Mouse (Mus musculus): ENCODE results near the gene Ubap2.
A peak's percentile ranks its signal among the peaks of the same experiment; 100 is the strongest.

Ubap2 gene

DNA sequence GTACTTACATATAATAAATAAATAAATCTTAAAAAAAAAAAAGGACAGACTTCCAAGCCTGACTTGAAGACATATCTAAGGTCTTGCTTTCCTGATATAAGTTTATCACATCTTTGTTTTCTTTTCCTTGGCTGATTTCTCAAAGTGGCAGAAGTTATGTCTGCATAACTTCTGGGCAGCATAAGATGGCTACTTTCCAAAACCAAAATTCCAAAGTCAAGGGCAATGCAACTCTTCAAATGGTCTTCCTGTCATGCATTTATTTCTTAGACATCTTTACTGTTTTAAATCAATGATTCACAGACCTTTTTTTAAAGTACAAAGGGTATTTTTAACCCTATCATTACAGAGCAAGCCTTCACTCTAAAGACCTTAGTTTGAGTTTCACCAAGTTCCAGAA lies 14.3 kb downstream of the Ubap2 start:
- DNase-seq (ENCODE audit: low spot score), result no peak

DNA sequence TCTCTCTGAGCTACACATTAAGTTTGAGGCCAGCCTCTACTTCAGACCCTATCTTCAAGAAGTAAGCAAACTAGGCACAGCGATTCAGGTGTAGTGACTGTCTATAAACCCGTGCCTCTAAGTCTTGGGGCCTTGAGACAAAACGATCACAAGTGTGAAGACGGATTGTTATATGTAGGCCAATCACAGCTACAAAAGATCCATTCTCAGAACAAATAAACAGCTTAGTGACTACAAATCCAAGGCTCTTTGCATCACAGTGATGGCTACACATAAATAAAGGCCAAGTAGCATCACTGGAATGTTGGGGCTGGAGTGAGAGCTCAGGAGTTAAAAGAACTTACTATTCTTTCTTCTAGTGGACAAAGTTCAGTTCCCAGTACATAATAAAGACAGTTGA lies 15.9 kb downstream of the Ubap2 start:
- DNase-seq (ENCODE audit: low spot score), result no peak

DNA sequence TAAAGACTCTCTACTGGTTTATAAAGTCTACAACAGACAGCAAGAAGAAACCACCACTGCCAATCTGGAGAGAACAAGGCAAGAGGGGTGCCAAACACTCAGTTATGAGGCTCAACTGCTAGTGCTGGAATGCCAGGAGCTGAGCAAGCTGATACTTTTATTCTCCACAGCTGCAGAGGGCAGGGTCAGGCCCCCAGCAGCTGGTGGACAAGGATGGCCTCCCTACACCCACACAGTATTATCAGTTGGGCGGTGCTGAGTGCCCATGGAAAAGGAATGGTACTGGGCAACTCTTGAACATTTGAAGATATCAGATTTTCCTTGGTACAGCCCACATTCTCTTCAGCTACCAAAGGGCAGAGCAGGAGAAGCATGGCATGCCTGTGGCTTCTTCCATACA lies 17.2 kb downstream of the Ubap2 start:
- no peak for DNase-seq (ENCODE audit: low spot score)

DNA sequence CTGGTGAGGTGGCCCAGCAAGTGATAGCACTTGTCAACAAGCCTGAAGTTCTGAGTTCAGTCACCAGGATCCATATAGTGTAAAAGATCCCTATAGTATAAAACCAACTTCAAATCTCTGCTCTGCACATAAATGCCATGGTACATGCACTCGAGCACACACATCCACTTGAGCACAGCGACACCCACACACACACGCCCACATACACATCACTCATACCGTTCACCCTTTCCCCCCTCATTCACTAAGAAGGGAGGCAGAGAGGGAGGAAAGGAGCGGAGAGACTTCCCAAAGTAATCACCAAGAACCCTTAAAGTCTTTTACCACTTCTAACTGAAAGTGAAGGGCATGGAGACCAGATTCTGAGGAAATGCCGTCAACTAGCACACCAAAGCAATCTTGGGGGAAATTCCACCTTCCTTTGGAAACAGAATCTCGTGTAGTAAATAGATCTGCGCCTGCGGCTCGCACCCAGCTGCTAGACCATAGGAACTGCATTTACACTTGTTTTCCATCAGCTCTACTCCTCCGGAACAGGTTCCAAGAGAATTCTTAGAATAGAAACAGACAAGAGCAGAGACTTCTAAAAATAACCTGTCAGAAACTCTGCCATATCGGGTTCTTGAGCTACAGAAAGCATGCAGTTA lies 19.3 kb downstream of the Ubap2 start:
- no peak for DNase-seq (ENCODE audit: low spot score)

DNA sequence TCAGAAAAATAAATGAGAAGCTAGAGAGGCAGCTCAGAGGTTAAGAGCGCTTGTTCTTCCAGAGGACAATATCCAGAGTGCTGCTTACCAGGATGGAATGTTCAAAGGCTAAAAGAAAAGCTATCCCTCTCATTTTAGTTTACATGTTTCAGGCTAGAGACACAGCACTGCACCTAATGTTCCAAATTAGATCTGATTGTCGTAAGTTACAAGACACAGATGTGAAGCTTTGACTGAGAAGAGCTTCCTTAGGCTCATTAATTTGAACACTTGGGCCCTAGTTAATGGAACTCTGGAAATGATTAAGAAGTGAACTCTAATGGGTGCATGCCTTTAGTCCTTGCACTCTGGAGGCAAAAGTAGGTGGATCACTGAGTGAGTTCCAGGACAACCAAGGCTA lies 21.2 kb downstream of the Ubap2 start:
- DNase-seq (ENCODE audit: low spot score), result no peak

DNA sequence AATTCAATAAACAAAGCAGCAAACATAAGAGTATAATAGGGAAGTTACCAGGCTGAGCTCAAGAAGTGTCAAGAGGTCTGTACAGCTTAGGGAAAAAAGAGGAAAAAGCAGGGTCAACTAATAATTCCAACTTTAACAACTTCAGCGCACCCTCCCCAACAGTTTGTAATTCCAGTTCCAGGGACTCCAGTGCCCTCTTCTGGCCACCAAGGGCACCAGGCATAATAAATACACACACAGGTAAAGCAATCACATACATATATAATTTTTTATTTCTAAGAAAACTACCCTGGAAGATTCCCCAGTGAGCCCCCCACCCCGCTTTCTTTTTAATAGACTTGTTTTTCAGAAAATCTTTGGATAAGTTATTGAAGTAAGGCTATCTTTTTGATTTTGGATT lies 29.5 kb downstream of the Ubap2 start:
- no peak for DNase-seq (ENCODE audit: low spot score)

DNA sequence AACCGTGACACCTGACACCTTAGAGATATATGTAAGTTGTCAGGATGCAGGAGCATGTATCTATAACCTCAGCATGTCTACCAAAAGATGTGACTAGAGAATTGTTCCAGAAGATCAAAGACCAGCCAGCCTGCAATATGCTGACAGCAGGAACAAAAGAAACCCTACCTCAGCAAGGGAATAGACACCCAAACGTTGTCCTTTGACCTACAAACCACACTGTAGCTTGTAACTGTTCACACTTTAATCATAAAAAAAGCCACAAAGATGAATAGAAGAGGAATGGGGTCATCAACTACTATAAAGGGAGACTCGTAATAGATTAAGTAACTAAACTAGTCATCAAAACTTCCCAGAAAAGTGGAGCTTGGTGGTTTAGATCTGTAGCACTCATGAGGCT lies 34.0 kb downstream of the Ubap2 start:
- DNase-seq (ENCODE audit: low spot score), result no peak

DNA sequence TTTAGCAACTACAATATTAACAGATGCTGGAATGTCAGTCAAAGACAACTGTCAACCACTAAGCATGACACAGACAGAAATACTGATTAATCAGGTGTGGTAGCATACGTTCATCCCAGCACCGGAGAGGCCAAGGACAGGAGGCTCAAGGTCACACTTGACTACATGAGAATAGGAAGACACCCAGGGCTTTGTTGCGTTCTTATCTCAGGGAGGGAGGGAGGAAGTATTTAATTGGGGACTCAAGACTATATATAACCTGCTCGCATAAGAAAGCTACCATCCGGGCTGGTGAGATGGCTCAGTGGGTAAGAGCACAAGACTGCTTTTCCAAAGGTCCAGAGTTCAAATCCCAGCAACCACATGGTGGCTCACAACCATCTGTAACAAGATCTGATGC lies 39.3 kb downstream of the Ubap2 start:
- no peak for DNase-seq (ENCODE audit: low spot score)

DNA sequence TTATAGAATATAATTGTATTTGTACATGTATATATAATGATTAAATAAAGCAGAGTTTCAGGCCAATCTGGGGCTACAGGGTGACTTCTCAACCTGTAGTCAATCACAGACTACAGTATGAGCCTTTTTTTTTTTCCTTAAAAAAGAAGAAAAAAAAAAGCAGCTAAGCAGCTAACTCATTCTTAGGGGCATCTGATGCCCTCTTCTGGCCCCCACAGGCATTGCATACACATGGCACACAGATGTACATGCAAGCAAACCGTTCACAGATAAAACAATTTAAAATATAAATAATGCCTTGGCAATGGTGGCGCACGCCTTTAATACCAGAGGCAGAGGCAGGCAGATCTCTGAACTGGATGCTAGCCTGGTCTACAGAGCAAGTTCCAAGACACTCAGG lies 48.6 kb downstream of the Ubap2 start:
- peak; percentile 58 for DNase-seq (ENCODE audit: low spot score)

DNA sequence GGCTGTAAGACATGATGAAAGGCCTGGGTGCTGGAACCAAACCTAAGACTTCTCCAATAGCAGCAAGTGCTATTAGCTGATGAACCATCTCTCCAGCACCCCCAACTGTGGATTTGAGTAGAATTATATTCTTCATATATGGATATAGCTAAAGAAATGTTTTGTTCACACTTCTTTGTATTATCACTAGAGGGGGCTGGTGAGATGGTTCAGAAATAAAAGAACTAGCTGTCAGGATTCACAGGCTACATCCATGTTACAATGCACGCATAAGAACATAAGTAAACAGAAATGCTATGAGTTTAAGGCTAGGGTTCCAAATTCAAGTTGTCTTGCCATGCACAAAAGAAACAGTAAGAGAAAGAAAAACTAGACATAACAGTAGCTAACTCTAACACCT lies 49.5 kb downstream of the Ubap2 start:
- DNase-seq (ENCODE audit: low spot score), result peak; percentile 26

DNA sequence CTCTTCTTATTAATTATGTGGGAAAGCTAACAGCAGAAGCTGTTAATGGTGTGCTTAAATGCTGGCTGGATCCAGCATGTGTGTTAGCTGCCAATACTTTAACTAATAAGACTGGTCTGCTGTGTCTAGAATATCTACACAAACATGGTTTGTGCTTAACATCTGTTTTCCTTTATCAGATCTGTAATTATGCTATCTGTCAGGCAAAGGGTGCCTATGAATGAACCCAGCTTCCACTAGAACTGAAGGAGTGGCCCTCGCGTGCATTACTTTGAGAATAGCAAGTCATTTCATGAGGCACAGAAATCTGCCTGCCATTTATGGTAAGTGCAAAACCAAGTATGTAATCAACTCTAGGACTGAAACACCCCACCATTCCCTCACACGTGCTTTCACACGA lies 66.9 kb downstream of the Ubap2 start:
- DNase-seq (ENCODE audit: low spot score), result no peak

DNA sequence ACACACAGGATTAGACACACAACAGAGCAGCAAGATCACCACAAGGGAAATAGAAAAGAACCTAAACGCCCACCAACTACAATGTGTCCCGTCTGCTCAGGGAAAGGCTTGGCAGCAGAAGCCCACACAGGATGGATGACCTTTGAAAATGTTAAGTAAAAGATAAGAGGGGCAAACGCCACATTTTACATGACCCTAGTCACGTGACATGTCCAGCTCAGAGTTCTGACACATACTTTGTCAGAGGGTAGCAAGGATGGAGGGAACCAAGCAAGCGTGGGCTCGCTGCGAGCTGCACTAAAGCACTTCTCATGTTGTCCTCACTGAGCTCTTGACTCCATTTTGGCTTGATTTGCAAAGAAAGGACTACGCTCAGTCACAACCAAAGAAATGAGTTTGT lies 69.2 kb downstream of the Ubap2 start:
- no peak for DNase-seq (ENCODE audit: low spot score)

DNA sequence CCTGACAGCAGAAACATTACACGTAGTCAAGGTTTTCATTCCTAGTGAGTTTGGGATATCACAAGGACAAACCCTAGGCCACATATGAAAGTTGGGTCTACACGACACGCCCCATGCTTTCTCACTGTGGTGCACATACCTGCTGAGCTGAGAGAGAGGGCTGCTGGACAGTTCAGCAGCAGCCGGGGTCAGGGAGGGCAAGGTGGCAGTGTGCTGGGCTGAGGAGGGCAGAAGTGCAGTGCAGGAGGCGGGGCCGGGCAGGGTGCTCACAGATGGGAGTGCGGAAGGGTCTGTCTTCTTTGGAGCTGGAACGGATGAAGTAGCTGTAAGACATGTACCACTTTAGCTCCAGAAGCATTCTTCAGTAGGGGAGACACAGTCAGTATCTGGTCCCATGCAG lies 72.8 kb downstream of the Ubap2 start:
- no peak for DNase-seq (ENCODE audit: low spot score)

DNA sequence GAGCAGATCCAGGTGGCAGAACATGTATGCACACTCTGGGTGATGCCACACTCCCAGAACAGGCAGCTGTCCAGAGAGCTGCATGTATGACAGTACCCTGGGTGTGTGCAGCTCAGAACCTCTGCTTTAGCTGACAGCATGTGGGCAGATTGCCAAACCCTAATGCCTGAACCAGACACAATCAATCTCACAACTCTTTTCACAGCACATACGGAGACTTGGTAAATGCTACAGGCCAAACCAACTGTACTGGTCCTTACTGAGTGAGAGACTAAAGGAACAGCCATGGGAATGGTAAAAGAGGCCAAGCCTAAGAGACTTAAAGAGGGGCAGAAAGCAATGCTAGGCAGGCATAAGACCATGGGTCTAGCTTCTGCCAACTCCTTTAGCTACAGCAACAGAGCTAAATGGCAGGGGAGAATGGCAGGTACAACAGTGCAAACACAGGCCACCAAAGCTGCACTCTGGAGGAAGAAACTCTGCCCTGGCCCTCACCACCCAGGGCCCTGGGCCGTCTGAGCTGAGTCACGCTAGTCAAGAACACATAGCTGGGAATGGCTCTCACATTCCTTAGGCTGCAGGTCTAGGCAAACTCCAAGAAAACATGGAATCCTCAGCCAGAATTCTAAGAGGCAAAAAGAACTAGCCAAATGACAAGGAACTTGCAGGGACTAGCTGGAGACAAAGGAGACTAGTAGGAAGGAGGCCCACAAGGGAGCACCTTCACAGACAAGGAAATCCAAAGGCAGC lies 77.9 kb downstream of the Ubap2 start:
- no peak for DNase-seq (ENCODE audit: low spot score)

DNA sequence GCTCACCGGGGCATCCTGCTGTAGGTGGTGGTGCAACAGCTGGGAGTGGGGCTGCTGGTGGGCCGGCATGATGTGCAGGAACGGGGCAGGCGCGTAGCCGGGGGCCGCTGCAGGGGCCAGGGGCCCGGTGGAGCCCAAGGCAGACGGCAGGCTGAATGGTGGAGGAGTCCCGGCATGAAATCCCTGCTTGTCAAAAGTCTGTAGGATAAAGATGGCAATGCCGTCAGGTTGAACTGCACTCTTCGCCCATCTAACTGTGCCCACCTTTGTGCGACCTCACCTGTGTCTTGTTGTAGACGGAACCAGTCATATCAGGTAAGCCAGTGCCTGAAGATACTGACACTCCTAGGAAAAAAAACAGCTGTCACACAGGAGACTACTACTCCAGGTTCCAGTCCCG lies 79.6 kb downstream of the Ubap2 start:
- no peak for DNase-seq (ENCODE audit: low spot score)

DNA sequence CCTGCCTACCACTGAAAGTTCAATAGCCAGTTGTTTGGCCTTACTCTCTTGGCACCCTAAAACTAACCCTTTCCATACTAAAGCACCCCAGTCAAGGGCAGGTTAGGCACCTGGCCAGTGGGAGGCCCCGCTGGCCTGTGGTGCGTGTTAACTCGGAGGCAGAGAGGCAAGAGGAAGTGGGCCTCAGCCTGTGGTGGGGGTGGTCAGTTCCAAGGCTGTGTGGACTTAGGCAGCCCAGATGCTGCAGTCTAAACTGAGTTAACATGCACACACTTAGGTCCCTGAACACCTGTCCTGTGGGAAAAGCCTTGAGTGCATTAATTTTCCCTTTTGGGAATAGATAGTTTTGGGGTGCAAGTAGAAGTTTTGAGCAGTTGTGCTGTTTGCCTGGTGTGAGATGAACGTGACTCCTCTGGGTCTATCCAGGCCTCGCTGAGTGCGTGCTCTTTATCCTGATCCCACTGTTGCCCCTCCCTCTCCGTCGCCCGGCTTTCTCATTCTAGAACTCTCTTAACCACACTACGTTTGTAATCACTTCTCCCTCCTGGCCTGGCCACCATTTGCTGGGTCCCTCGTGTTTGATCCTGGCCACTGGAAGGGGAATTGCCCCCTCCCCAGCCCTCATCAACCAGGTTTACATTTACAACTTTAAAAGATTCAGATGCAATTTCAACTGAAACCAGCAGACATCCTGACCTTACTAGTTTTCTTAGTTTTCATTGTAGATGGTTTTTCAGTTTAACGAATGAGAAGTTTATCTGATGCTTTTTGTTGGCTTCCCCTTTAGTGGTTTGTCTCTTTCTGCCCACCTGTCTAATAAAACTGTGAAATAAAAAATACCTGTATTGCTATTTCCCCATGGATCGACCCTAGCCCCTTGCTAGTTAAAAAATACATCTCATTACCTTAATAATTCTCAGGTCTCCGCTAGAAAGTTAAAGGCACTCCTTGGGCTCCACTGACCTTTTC lies 82.1 kb downstream of the Ubap2 start:
- no peak for DNase-seq (ENCODE audit: low spot score)

DNA sequence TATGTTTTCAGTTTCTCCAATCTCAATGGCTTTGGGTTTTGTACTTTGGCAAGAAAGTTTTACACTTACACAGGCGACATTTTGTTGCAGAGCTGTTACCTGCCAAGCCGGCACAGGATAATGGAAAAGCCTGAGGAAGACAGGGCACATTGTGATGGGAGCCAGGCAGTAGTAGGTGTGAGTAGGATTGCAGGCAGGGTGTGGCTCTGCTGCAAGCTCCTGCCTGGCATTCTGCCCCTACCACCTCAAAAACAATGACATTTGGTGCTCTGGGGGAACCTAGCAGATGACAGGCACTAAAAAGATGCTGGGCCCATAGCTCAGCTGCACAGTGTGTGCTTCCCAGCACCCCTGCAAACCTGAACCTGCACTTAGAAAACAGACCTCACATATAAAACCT lies 85.1 kb downstream of the Ubap2 start:
- no peak for DNase-seq (ENCODE audit: low spot score)

DNA sequence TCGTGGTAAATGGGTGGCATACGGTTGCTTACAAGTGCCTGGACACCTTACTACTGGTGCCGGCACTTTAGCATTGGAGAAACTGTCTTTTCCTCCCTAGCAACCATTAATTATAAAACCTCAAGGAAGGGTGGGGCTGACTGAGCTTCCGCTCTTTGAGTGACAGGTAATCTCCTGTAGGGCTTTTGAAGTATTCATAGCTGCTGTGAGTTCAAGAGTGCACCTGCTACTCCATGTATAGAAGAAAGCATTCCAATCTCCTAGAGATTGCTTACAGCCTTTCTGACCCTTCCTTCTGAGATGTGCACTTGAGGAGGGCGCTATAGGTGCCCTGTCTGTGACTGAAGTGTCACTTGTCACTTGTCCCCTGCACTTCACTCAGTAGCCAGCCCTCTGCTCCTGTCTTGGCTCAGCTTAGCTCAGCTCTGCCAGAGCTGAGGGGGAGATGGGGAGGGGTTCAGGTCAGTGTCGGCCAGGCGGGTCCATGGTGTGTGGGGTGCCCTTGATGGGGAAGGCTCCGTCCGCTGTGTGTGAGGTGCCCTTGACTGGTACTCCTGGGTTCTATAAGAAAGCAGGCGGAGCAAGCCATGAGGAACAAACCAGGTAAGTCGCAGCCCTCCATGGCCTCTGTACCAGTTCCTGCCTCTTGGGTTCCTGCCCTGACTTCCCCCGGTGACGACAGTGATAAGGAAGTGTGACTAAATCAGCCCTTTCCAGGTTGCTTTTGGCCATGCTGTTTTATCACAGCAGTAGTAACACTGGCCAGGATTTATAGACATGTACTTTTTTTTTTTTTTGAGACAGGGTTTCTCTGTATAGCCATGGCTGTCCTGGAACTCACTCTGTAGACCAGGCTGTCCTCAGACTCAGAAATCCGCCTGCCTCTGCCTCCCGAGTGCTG lies 94.9 kb downstream of the Ubap2 start:
- DNase-seq (ENCODE audit: low spot score), result no peak

DNA sequence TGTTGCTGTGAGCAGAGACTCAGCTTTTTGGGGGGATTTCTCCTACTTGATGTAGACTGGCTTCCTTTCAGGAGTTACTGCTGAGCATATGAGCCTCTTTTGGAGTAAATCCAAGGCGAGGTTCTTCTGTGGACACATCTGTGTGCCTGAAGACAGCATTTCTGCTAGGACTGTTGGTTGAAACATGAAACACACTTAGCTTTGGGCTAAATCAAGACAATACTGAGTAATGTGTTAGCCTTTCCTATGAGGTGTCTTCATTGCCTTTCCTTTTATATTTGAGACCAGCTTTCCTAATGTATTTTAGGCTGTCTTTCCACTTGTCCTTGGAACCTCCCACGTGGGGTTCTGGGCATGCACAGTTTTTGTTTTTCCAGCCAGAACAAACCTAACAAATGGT lies 100.3 kb downstream of the Ubap2 start:
- DNase-seq (ENCODE audit: low spot score), result no peak

DNA sequence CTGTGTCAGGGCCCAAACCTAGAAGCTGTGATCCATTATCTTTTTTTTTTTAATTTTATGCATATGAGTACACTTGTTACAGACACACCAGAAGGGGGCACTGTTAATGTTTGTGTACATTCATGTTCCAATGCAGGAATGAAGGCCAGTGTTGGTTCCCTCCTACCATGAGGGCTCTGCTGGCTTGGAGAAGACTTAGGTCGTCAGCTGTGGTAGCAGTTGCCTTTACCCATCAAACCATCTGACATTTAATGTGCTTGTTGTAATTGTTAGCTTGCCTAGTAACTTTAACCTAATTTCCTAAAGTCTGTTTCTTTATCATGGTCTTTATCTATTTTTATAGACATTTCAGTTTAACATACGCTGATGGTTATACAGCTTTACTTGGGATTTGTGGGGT lies 104.0 kb downstream of the Ubap2 start:
- DNase-seq (ENCODE audit: low spot score), result no peak

DNA sequence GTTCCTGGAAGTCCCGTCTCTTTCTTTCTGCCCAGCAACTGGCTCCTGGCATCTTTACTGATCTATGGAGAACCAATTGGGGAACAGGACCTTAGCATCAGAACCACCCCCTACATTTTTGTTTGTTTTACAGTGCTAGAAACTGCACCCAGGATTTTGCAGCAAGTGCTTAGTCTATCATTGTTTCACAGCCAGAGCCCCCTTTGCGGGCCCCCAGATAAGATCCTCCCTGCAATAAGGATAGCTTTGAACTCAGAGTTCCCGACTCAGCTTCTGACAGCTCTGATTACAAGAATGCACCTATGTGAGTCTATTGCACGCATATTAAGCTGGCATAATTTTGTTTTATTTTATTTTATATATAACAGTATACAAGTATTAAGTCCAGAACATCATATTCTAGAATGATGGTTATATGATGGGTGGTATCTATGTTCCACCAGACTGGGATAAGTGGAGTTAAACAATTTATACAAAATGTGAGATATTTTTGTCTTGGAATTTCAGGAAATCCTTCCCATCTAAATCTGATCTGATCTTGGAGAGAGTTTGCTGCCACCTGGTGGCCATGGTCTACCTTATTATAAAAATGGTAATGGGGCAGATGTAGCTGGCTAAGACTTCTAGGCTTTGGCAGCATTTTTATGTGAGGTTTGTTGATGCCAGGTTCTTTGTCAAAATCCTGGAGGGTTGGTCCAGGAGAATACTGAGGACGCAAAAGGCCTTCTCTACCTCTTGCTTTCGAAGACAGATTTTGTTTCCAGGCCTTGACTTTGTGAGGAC lies 109.1 kb downstream of the Ubap2 start:
- DNase-seq (ENCODE audit: low spot score), result peak; percentile 86
